Mouse (Mus musculus): Measurements from ENCODE around the gene Tinag. TPM values are rescaled to one million over a fixed set of nuclear protein-coding genes. Genes with fewer than 3 reads are reported as not detected.
A peak's percentile ranks its signal among the peaks of the same experiment; 100 is the strongest.
"Not testable (repeated sequence)": the region's sequence is repeated elsewhere in the genome, so short reads cannot be mapped to it uniquely, and the experiment has no call there.

Tinag gene
- polyA plus RNA-seq (2016; fragmentation: Nextera tagmentation; extraction: Ambion mirVana) = not detected in 2 replicates

DNA sequence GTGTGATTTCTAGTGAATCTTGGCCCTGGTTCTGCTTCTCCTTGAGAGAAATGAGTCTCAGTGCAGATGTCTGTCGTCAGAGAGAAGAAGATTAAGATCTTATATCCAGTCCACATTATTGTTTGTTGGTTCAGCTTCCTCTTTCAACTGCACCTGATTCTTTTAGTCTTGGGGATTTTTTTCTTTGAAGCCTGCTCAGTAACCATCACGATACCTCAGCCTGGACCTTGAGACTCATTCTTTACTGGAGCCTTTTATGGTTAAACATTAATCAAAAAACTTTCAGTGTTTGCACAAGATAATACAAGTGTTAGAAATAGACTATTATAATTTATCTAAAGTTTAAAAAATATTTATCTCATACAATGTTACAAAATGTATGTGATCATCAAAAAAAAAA lies at the start of gene Tinag:
TSS of gene Tinag (minus strand) at position 210 of the 400 bp plus-strand sequence.
- no peak within 1 kb of the TSS for H3K9ac ChIP-seq
- no peak within 1 kb of the TSS for H3K4me3 ChIP-seq
- no peaks in the 10 kb centered on the region for H3K9me3 ChIP-seq
- no peak within 1 kb of the TSS for H3K27ac ChIP-seq
- no peak within 1 kb of the TSS for H3K4me2 ChIP-seq (replicated peaks)
- no peaks in the 10 kb centered on the region for H3K27me3 ChIP-seq (replicated peaks)
- ATAC-seq (ENCODE audit: low FRiP score, low read depth) = no peak
- no peaks in the 10 kb centered on the region for H3K36me3 ChIP-seq
- WGBS = 85% methylated on average over 2 of the region's 2 CpGs
- no peaks in the 10 kb centered on the region for H3K4me1 ChIP-seq

- H3K27ac ChIP-seq; H3K4me2 ChIP-seq (replicated peaks); H3K9ac ChIP-seq; H3K27me3 ChIP-seq (replicated peaks); H3K4me1 ChIP-seq; H3K36me3 ChIP-seq; H3K4me3 ChIP-seq; ATAC-seq (ENCODE audit: low FRiP score, low read depth); H3K9me3 ChIP-seq: not testable (repeated sequence)
- WGBS = 93% methylated on average over 1 of the region's 1 CpGs
These were observed 37.6 kb upstream of the Tinag start for GRCm38 (mm10) chr9:77083221-77083620.

DNA sequence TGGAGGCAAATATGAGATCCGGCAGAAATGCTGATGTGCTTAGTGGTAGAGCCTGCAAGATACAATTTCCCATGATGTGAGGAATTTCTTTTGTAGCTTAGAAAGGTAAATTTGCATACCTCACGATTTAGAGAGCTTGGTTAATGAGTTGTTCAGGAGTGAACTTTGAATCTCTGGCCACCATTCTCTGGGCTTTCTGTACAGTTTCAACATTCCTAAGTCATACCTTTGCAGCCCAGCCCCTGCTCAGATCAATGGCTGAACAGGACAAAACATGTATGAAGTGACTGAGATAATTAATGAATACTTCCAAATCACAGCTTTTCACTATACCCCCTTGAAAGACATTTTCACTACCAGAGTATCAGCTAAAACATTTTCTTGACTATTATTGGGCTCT lies 26.1 kb upstream of the Tinag start:
- no peaks in the 10 kb centered on the region for H3K4me1 ChIP-seq
- H3K9ac ChIP-seq = no peak overlapping the region
- ATAC-seq (ENCODE audit: low FRiP score, low read depth) = no peak
- WGBS = 88% methylated on average over 2 of the region's 2 CpGs
- H3K27me3 ChIP-seq (replicated peaks) = no peaks in the 10 kb centered on the region
- no peak overlapping the region for H3K4me2 ChIP-seq (replicated peaks)
- no peaks in the 10 kb centered on the region for H3K36me3 ChIP-seq
- no peak overlapping the region for H3K27ac ChIP-seq
- H3K9me3 ChIP-seq = no peaks in the 10 kb centered on the region
- no peak overlapping the region for H3K4me3 ChIP-seq

DNA sequence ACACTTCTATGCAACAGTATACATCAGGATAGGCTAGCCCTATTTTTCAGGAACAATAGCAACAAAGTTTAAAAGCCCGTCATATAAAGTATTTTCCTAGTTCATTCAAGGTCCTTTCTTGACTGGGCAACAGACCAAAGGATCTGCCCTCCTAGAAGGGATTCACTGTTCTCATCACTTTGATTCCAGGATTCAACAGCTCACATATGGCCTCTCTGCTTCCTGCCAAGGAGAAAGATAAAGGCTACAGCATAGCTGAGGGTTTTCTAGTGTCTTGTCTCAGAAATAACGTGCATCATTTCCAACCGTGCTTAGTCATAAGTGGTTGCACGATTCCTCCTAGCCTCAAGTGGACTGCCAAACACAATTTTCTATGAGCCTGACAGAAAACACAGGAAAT lies 11.0 kb upstream of the Tinag start:
- H3K9me3 ChIP-seq = no peaks in the 10 kb centered on the region
- 89% methylated on average over 4 of the region's 4 CpGs for WGBS
- H3K27me3 ChIP-seq (replicated peaks) = no peaks in the 10 kb centered on the region
- H3K27ac ChIP-seq = no peak overlapping the region
- no peak for ATAC-seq (ENCODE audit: low FRiP score, low read depth)
- H3K4me1 ChIP-seq = no peaks in the 10 kb centered on the region
- no peak overlapping the region for H3K4me3 ChIP-seq
- no peak overlapping the region for H3K9ac ChIP-seq
- H3K36me3 ChIP-seq = no peaks in the 10 kb centered on the region
- H3K4me2 ChIP-seq (replicated peaks) = no peak overlapping the region

GRCm38 (mm10) chr9:77054426-77055193 lies 9.0 kb upstream of the Tinag start:
- Histone ChIP-seq H3K36me3 (no peaks in the 10 kb centered on the region), H3K27me3 (replicated peaks) (no peaks in the 10 kb centered on the region), H3K4me1 (no peaks in the 10 kb centered on the region), H3K4me2 (replicated peaks) (no peak overlapping the region), H3K9ac (no peak overlapping the region), H3K27ac (no peak overlapping the region), H3K9me3 (no peaks in the 10 kb centered on the region), H3K4me3 (no peak overlapping the region)
- 69% methylated on average over 9 of the region's 9 CpGs for WGBS
- peak; percentile 61 for ATAC-seq (ENCODE audit: low FRiP score, low read depth)

- Histone ChIP-seq H3K27ac (no peak overlapping the region), H3K9ac (no peak overlapping the region), H3K27me3 (replicated peaks) (no peaks in the 10 kb centered on the region), H3K4me2 (replicated peaks) (no peak overlapping the region), H3K36me3 (no peaks in the 10 kb centered on the region), H3K4me3 (no peak overlapping the region), H3K9me3 (no peaks in the 10 kb centered on the region), H3K4me1 (no peaks in the 10 kb centered on the region)
- ATAC-seq (ENCODE audit: low FRiP score, low read depth) = no peak
- WGBS = 68% methylated on average over 2 of the region's 2 CpGs
These were observed 5.8 kb upstream of the Tinag start for GRCm38 (mm10) chr9:77051406-77051805.

DNA sequence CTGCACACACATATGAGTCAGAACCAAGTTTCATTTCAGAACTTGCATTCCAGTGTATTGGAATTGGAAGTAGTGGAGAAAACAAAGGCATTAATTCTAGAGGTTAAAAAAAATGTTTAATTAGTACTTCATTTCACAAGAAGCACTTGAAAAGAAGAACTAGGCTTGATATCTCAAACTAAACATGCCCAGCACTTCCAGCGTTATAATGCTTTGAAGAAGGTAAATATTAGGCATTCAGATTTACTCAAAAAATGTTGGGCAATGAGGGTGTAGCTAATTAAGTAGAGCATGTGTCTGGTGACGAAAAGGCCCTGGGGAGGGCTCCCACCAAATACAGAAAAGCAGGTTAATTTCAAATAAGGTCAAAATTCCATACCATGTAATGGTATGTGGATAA lies 4.1 kb upstream of the Tinag start:
- H3K27me3 ChIP-seq (replicated peaks) = no peaks in the 10 kb centered on the region
- H3K4me2 ChIP-seq (replicated peaks) = no peak overlapping the region
- no peaks in the 10 kb centered on the region for H3K9me3 ChIP-seq
- H3K9ac ChIP-seq = no peak overlapping the region
- H3K4me3 ChIP-seq = no peak overlapping the region
- no peaks in the 10 kb centered on the region for H3K4me1 ChIP-seq
- H3K27ac ChIP-seq = no peak overlapping the region
- 88% methylated on average over 2 of the region's 2 CpGs for WGBS
- ATAC-seq (ENCODE audit: low FRiP score, low read depth) = no peak
- no peaks in the 10 kb centered on the region for H3K36me3 ChIP-seq

- no peaks in the 10 kb centered on the region for H3K27me3 ChIP-seq (replicated peaks)
- no peaks in the 10 kb centered on the region for H3K36me3 ChIP-seq
- 88% methylated on average over 5 of the region's 5 CpGs for WGBS
- H3K9me3 ChIP-seq = no peaks in the 10 kb centered on the region
- H3K4me3 ChIP-seq = no peak overlapping the region
- no peak overlapping the region for H3K27ac ChIP-seq
- ATAC-seq (ENCODE audit: low FRiP score, low read depth) = no peak
- no peaks in the 10 kb centered on the region for H3K4me1 ChIP-seq
- H3K9ac ChIP-seq = no peak overlapping the region
- H3K4me2 ChIP-seq (replicated peaks) = no peak overlapping the region
These were observed 597 bp upstream of the Tinag start for GRCm38 (mm10) chr9:77046067-77046715.

DNA sequence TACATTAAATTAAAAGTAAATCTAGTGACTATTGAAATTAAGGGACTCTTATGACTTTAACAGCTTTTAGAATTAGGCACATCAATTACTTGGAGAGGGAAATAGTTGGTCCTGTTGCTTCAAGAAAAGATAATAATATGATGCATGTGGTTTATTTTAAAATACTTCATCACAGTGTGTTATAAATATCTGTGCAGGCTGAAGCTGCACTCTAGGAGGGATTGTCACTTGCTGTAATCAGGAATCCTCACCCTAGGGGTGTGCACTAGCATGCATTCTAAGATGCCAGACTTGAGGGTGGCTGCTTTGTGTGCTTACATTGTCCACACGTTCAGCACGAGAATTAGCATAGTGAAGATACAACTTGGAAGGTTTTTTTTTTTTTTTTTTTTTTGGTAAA lies 10.2 kb downstream of the Tinag start:
- no peak for ATAC-seq (ENCODE audit: low FRiP score, low read depth)
- Histone ChIP-seq H3K9me3 (no peaks in the 10 kb centered on the region), H3K27me3 (replicated peaks) (no peaks in the 10 kb centered on the region), H3K9ac (no peak overlapping the region), H3K4me1 (no peaks in the 10 kb centered on the region), H3K4me3 (no peak overlapping the region), H3K4me2 (replicated peaks) (no peak overlapping the region), H3K27ac (no peak overlapping the region), H3K36me3 (no peaks in the 10 kb centered on the region)
- WGBS = 65% methylated on average over 2 of the region's 2 CpGs

DNA sequence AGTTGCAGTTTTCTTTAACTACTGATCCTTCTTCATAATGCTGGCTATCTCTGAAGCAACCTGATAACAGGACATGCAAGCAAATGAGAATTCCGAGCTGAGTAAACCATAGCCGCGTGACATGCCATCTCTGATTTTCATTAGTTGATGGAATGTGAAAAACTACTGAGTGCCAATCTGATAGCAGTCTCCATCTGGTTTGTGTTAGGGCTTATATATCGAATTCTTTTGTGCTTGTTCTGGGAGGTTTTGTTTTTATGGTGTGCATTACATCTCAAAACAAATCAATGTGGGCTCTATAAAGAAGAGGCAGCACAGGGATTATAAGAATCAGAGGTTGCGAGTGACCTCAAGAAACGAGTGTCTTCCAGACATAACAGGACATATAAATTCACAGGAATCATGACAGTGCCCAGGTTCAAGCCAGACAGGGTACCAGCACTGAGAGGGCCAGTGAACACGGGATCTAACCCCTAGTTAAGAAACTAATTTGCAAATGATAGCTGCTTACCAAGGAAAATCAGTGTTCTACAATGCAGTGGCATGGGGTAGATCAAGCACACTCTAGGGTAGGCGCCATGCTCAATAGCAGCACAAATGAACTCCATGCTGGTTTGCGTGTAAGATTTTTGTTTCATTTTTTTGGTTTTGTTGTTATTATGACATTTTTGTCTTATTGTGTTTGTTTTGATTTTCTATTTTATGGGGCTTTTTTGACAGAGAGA lies 13.0 kb downstream of the Tinag start:
- WGBS = 88% methylated on average over 9 of the region's 9 CpGs

GRCm38 (mm10) chr9:77025271-77025670 lies 20.3 kb downstream of the Tinag start:
- Histone ChIP-seq H3K27me3 (replicated peaks) (no peaks in the 10 kb centered on the region), H3K4me3 (no peak overlapping the region), H3K27ac (no peak overlapping the region), H3K9me3 (no peaks in the 10 kb centered on the region), H3K9ac (no peak overlapping the region), H3K36me3 (no peaks in the 10 kb centered on the region), H3K4me1 (no peaks in the 10 kb centered on the region), H3K4me2 (replicated peaks) (no peak overlapping the region)
- no peak for ATAC-seq (ENCODE audit: low FRiP score, low read depth)
- WGBS = 86% methylated on average over 2 of the region's 2 CpGs

More for the DNA sequence above, 13.0 kb downstream of the Tinag start:
- Histone ChIP-seq H3K27ac (no peak overlapping the region), H3K9ac (no peak overlapping the region), H3K4me1 (no peaks in the 10 kb centered on the region), H3K4me2 (replicated peaks) (no peak overlapping the region), H3K36me3 (no peaks in the 10 kb centered on the region), H3K27me3 (replicated peaks) (no peaks in the 10 kb centered on the region), H3K9me3 (no peaks in the 10 kb centered on the region), H3K4me3 (no peak overlapping the region)
- ATAC-seq (ENCODE audit: low FRiP score, low read depth) = no peak

- H3K4me1 ChIP-seq = no peaks in the 10 kb centered on the region
- H3K4me2 ChIP-seq (replicated peaks) = no peak overlapping the region
- H3K9ac ChIP-seq = no peak overlapping the region
- H3K27me3 ChIP-seq (replicated peaks) = no peaks in the 10 kb centered on the region
- no peaks in the 10 kb centered on the region for H3K36me3 ChIP-seq
- H3K27ac ChIP-seq = no peak overlapping the region
- no peaks in the 10 kb centered on the region for H3K9me3 ChIP-seq
- no peak for ATAC-seq (ENCODE audit: low FRiP score, low read depth)
- no peak overlapping the region for H3K4me3 ChIP-seq
- 87% methylated on average over 4 of the region's 4 CpGs for WGBS
These were observed 26.7 kb downstream of the Tinag start for GRCm38 (mm10) chr9:77018935-77019334.
